Mouse (Mus musculus): ENCODE measurements around the gene F11. TPM values are rescaled to one million over a fixed set of nuclear protein-coding genes. Genes with fewer than 3 reads are reported as not detected.

F11 gene
- polyA plus RNA-seq, 1 experiment from 2014 or later: not detected

GRCm38 (mm10) chr8:45235228-45235627 is 26.6 kb downstream of the F11 start:
- H3K4me2 ChIP-seq: no peak overlapping the region
- no peak overlapping the region for H3K9ac ChIP-seq (ENCODE audit: low read depth, low read length)
- H3K36me3 ChIP-seq (ENCODE audit: control insufficient read depth, insufficient read depth, low read length): no peaks in the 10 kb centered on the region
- H3K9me3 ChIP-seq (replicated peaks; ENCODE audit: control insufficient read depth, low read length): no peaks in the 10 kb centered on the region
- H3K27me3 ChIP-seq (ENCODE audit: control insufficient read depth, insufficient read depth, low read length): no peaks in the 10 kb centered on the region
- H3K27ac ChIP-seq (ENCODE audit: low read depth, low read length): no peak overlapping the region
- H3K4me3 ChIP-seq (ENCODE audit: low read depth, low read length): no peak overlapping the region
- ATAC-seq (replicated peaks; ENCODE audit: insufficient number of reproducible peaks, low FRiP score, low TSS enrichment): no peak
- WGBS (ENCODE audit: insufficient replicate concordance): 86% methylated on average over 6 of the region's 6 CpGs
- H3K4me1 ChIP-seq (ENCODE audit: control insufficient read depth, insufficient read depth, low read length): no peaks in the 10 kb centered on the region

DNA sequence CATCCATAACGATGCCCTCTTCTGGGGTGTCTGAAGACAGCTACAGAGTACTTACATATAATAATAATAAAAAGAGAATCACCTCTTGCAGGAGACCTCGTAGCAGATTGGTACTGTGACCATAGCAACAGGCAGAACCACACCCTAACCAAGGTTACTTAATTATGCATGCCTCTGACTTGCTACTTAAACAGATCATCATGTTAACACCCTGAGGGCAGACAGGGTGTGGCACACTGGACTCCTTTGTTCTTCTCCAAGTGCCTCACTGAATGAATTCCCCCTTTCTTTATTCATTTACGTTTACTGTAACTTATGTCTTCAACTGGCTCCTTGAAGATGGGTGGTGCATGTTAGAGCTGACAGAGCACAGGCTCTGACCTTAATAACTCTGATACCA is 28.6 kb downstream of the F11 start:
- no peaks in the 10 kb centered on the region for H3K9me3 ChIP-seq (replicated peaks; ENCODE audit: control insufficient read depth, low read length)
- H3K36me3 ChIP-seq (ENCODE audit: control insufficient read depth, insufficient read depth, low read length): no peaks in the 10 kb centered on the region
- H3K27ac ChIP-seq (ENCODE audit: low read depth, low read length): no peak overlapping the region
- H3K4me3 ChIP-seq (ENCODE audit: low read depth, low read length): no peak overlapping the region
- no peak overlapping the region for H3K9ac ChIP-seq (ENCODE audit: low read depth, low read length)
- WGBS (ENCODE audit: insufficient replicate concordance): 67% methylated on average over 3 of the region's 3 CpGs
- no peak for ATAC-seq (replicated peaks; ENCODE audit: insufficient number of reproducible peaks, low FRiP score, low TSS enrichment)
- H3K4me2 ChIP-seq: no peak overlapping the region
- H3K4me1 ChIP-seq (ENCODE audit: control insufficient read depth, insufficient read depth, low read length): no peaks in the 10 kb centered on the region
- no peaks in the 10 kb centered on the region for H3K27me3 ChIP-seq (ENCODE audit: control insufficient read depth, insufficient read depth, low read length)

GRCm38 (mm10) chr8:45202476-45202875 is 59.4 kb downstream of the F11 start:
- H3K4me3 ChIP-seq (ENCODE audit: low read depth, low read length): no peak overlapping the region
- WGBS (ENCODE audit: insufficient replicate concordance): 72% methylated on average over 6 of the region's 6 CpGs

GRCm38 (mm10) chr8:45201605-45202004 is 60.2 kb downstream of the F11 start:
- H3K27ac ChIP-seq (ENCODE audit: low read depth, low read length): no peak overlapping the region
- H3K4me1 ChIP-seq (ENCODE audit: control insufficient read depth, insufficient read depth, low read length): no peaks in the 10 kb centered on the region
- 79% methylated on average over 5 of the region's 5 CpGs for WGBS (ENCODE audit: insufficient replicate concordance)
- no peaks in the 10 kb centered on the region for H3K27me3 ChIP-seq (ENCODE audit: control insufficient read depth, insufficient read depth, low read length)
- H3K4me2 ChIP-seq: no peak overlapping the region
- H3K36me3 ChIP-seq (ENCODE audit: control insufficient read depth, insufficient read depth, low read length): no peaks in the 10 kb centered on the region
- ATAC-seq (replicated peaks; ENCODE audit: insufficient number of reproducible peaks, low FRiP score, low TSS enrichment): no peak
- H3K9ac ChIP-seq (ENCODE audit: low read depth, low read length): no peak overlapping the region
- H3K4me3 ChIP-seq (ENCODE audit: low read depth, low read length): no peak overlapping the region
- H3K9me3 ChIP-seq (replicated peaks; ENCODE audit: control insufficient read depth, low read length): no peaks in the 10 kb centered on the region

More at GRCm38 (mm10) chr8:45202476-45202875, 59.4 kb downstream of the F11 start:
- H3K36me3 ChIP-seq (ENCODE audit: control insufficient read depth, insufficient read depth, low read length): no peaks in the 10 kb centered on the region
- no peaks in the 10 kb centered on the region for H3K27me3 ChIP-seq (ENCODE audit: control insufficient read depth, insufficient read depth, low read length)
- H3K9me3 ChIP-seq (replicated peaks; ENCODE audit: control insufficient read depth, low read length): no peaks in the 10 kb centered on the region
- no peak overlapping the region for H3K9ac ChIP-seq (ENCODE audit: low read depth, low read length)
- no peak for ATAC-seq (replicated peaks; ENCODE audit: insufficient number of reproducible peaks, low FRiP score, low TSS enrichment)
- no peaks in the 10 kb centered on the region for H3K4me1 ChIP-seq (ENCODE audit: control insufficient read depth, insufficient read depth, low read length)
- H3K4me2 ChIP-seq: no peak overlapping the region
- H3K27ac ChIP-seq (ENCODE audit: low read depth, low read length): no peak overlapping the region

DNA sequence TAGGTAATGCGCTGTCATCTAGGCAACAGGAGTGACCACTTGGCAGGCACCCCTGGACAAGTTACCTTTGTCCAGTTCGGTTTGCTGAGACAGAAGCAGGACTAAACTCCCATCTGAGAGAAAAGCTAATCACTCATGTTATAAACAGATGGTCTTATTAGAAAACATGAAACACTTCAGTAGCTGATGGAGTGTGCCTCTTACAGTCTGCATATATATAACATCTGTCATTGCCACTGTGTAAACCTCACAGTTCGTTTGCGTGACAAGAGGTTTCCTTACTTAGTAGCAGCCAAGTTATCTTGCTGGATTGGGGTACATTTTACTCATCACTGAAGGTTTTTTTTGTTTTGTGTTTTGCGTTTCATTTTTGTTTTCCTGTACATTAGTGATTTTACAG is 64.5 kb downstream of the F11 start:
- H3K4me2 ChIP-seq: no peak overlapping the region
- ATAC-seq (replicated peaks; ENCODE audit: insufficient number of reproducible peaks, low FRiP score, low TSS enrichment): no peak
- no peaks in the 10 kb centered on the region for H3K36me3 ChIP-seq (ENCODE audit: control insufficient read depth, insufficient read depth, low read length)
- H3K9ac ChIP-seq (ENCODE audit: low read depth, low read length): no peak overlapping the region
- H3K27ac ChIP-seq (ENCODE audit: low read depth, low read length): no peak overlapping the region
- H3K4me3 ChIP-seq (ENCODE audit: low read depth, low read length): no peak overlapping the region
- no peaks in the 10 kb centered on the region for H3K4me1 ChIP-seq (ENCODE audit: control insufficient read depth, insufficient read depth, low read length)
- 78% methylated on average over 5 of the region's 5 CpGs for WGBS (ENCODE audit: insufficient replicate concordance)
- no peaks in the 10 kb centered on the region for H3K9me3 ChIP-seq (replicated peaks; ENCODE audit: control insufficient read depth, low read length)
- H3K27me3 ChIP-seq (ENCODE audit: control insufficient read depth, insufficient read depth, low read length): no peaks in the 10 kb centered on the region

DNA sequence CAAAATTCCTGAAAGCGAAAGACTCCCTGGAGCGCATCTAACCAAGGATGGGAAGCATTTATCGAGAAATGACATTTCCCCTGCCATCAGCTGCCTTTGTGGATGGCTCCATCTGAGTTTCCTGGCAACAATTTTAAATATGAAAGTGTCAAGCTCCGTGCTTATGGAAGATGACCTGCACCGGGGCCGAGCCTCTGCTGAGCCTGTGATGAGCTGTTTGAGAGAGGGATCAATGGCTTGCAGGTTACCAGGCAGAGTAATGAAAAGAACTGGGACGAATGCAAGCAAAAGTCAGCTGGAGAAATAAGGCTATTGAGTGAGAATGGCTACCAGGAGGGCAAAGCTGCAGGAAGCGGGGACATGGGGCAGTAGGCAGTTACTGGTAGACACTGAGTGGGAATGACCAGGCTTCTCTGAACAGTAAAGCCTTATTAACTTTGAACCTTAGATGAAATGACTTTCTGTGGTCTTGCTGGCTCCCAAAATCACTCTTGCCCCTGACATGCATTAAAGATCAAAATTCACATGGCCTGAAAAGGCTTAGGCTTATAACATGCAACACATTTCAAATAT is 65.8 kb downstream of the F11 start:
- 80% methylated on average over 8 of the region's 8 CpGs for WGBS (ENCODE audit: insufficient replicate concordance)
- H3K4me3 ChIP-seq (ENCODE audit: low read depth, low read length): no peak overlapping the region
- no peak overlapping the region for H3K27ac ChIP-seq (ENCODE audit: low read depth, low read length)
- H3K9ac ChIP-seq (ENCODE audit: low read depth, low read length): no peak overlapping the region
- ATAC-seq (replicated peaks; ENCODE audit: insufficient number of reproducible peaks, low FRiP score, low TSS enrichment): no peak
- no peaks in the 10 kb centered on the region for H3K4me1 ChIP-seq (ENCODE audit: control insufficient read depth, insufficient read depth, low read length)
- no peaks in the 10 kb centered on the region for H3K27me3 ChIP-seq (ENCODE audit: control insufficient read depth, insufficient read depth, low read length)
- H3K4me2 ChIP-seq: no peak overlapping the region
- no peaks in the 10 kb centered on the region for H3K36me3 ChIP-seq (ENCODE audit: control insufficient read depth, insufficient read depth, low read length)
- H3K9me3 ChIP-seq (replicated peaks; ENCODE audit: control insufficient read depth, low read length): no peaks in the 10 kb centered on the region

Other genes starting within 250 kb of the F11 start
- gene Mtnr1a, start 192.9 kb downstream of the F11 start, polyA plus RNA-seq (2014; fragmentation: Nextera tagmentation; extraction: Ambion mirVana): 0.14 TPM in 1 of 2 replicates, not detected in the other
- not detected in 2 replicates for gene Klkb1, start 32.8 kb upstream of the F11 start, polyA plus RNA-seq (2014; fragmentation: Nextera tagmentation; extraction: Ambion mirVana)
- not detected in 2 replicates for gene Gm45753, start 46.4 kb upstream of the F11 start, polyA plus RNA-seq (2014; fragmentation: Nextera tagmentation; extraction: Ambion mirVana)
- gene Cyp4v3, start 71.2 kb upstream of the F11 start, polyA plus RNA-seq (2014; fragmentation: Nextera tagmentation; extraction: Ambion mirVana): 0.44 and 0.51 TPM in 2 replicates
- gene Fam149a, start 120.3 kb upstream of the F11 start, polyA plus RNA-seq (2014; fragmentation: Nextera tagmentation; extraction: Ambion mirVana): 5.0 and 6.3 TPM in 2 replicates
- gene Tlr3, start 149.0 kb upstream of the F11 start, polyA plus RNA-seq (2014; fragmentation: Nextera tagmentation; extraction: Ambion mirVana): 1.8 and 1.9 TPM in 2 replicates
- 325 and 363 TPM in 2 replicates for gene Sorbs2, start 245.8 kb upstream of the F11 start, polyA plus RNA-seq (2014; fragmentation: Nextera tagmentation; extraction: Ambion mirVana)